Mouse (Mus musculus): Measurements from ENCODE around the gene Lrch1. TPM values are rescaled to one million over a fixed set of nuclear protein-coding genes. Genes with fewer than 3 reads are reported as not detected.

Gene Lrch1
- polyA plus RNA-seq, 1 experiment from 2014 or later, result 12.4 TPM

- no peak overlapping the region for H3K4me2 ChIP-seq (ENCODE audit: low read depth, low read length)
- no peaks in the 10 kb centered on the region for H3K9me3 ChIP-seq (replicated peaks; ENCODE audit: control insufficient read depth, low read length)
- H3K27ac ChIP-seq (ENCODE audit: low read length), result no peak overlapping the region
- 63% methylated on average over 2 of the region's 2 CpGs for WGBS
- no peaks in the 10 kb centered on the region for H3K27me3 ChIP-seq (ENCODE audit: control insufficient read depth, insufficient read depth, low read length)
- H3K9ac ChIP-seq (ENCODE audit: low read length), result no peak overlapping the region
- peaks cover 24% of the 10 kb centered on the region; the same call in 1 of the 2 replicates for H3K4me1 ChIP-seq (ENCODE audit: control insufficient read depth, insufficient read depth, low read length)
- ATAC-seq (ENCODE audit: insufficient read depth, low FRiP score), result no peak
- no peak overlapping the region for H3K4me3 ChIP-seq (replicated peaks; ENCODE audit: low read length)
- no peaks in the 10 kb centered on the region for H3K36me3 ChIP-seq (ENCODE audit: control insufficient read depth, insufficient read depth, low read length)
Observed at GRCm38 (mm10) chr14:74929739-74930138, 17.9 kb downstream of the Lrch1 start.

- 82% methylated on average over 8 of the region's 8 CpGs for whole genome bisulfite sequencing
- Histone ChIP-seq H3K36me3 (ENCODE audit: control insufficient read depth, insufficient read depth, low read length) (no peaks in the 10 kb centered on the region), H3K4me1 (ENCODE audit: control insufficient read depth, insufficient read depth, low read length) (peaks cover 28% of the 10 kb centered on the region; the same call in 1 of the 2 replicates), H3K27me3 (ENCODE audit: control insufficient read depth, insufficient read depth, low read length) (no peaks in the 10 kb centered on the region), H3K9me3 (replicated peaks; ENCODE audit: control insufficient read depth, low read length) (no peaks in the 10 kb centered on the region), H3K4me3 (replicated peaks; ENCODE audit: low read length) (no peak overlapping the region), H3K27ac (ENCODE audit: low read length) (no peak overlapping the region), H3K4me2 (ENCODE audit: low read depth, low read length) (no peak overlapping the region), H3K9ac (ENCODE audit: low read length) (no peak overlapping the region)
- ATAC-seq (ENCODE audit: insufficient read depth, low FRiP score), result no peak
Observed at GRCm38 (mm10) chr14:74928809-74929432, 18.8 kb downstream of the Lrch1 start.

GRCm38 (mm10) chr14:74926899-74927571, 20.6 kb downstream of the Lrch1 start:
- 37% methylated on average over 11 of the region's 11 CpGs for WGBS
- peak; percentile 53; the same call in 1 of the 2 replicates for ATAC-seq (ENCODE audit: insufficient read depth, low FRiP score)

GRCm38 (mm10) chr14:74925951-74926517, 21.6 kb downstream of the Lrch1 start:
- Histone ChIP-seq H3K4me3 (replicated peaks; ENCODE audit: low read length) (no peak overlapping the region), H3K9me3 (replicated peaks; ENCODE audit: control insufficient read depth, low read length) (no peaks in the 10 kb centered on the region), H3K27ac (ENCODE audit: low read length) (no peak overlapping the region), H3K4me1 (ENCODE audit: control insufficient read depth, insufficient read depth, low read length) (peaks cover 35% of the 10 kb centered on the region; the same call in 1 of the 2 replicates), H3K9ac (ENCODE audit: low read length) (no peak overlapping the region), H3K27me3 (ENCODE audit: control insufficient read depth, insufficient read depth, low read length) (no peaks in the 10 kb centered on the region), H3K4me2 (ENCODE audit: low read depth, low read length) (no peak overlapping the region), H3K36me3 (ENCODE audit: control insufficient read depth, insufficient read depth, low read length) (no peaks in the 10 kb centered on the region)
- WGBS, result 60% methylated on average over 9 of the region's 9 CpGs
- ATAC-seq (ENCODE audit: insufficient read depth, low FRiP score), result no peak

More at GRCm38 (mm10) chr14:74926899-74927571, 20.6 kb downstream of the Lrch1 start:
- H3K4me2 ChIP-seq (ENCODE audit: low read depth, low read length), result no peak overlapping the region; the same call in 1 of the 2 replicates
- no peaks in the 10 kb centered on the region for H3K36me3 ChIP-seq (ENCODE audit: control insufficient read depth, insufficient read depth, low read length)
- H3K4me3 ChIP-seq (replicated peaks; ENCODE audit: low read length), result no peak overlapping the region
- no peak overlapping the region for H3K9ac ChIP-seq (ENCODE audit: low read length)
- no peaks in the 10 kb centered on the region for H3K27me3 ChIP-seq (ENCODE audit: control insufficient read depth, insufficient read depth, low read length)
- H3K4me1 ChIP-seq (ENCODE audit: control insufficient read depth, insufficient read depth, low read length), result peaks cover 35% of the 10 kb centered on the region; the same call in 1 of the 2 replicates
- H3K27ac ChIP-seq (ENCODE audit: low read length), result no peak overlapping the region
- no peaks in the 10 kb centered on the region for H3K9me3 ChIP-seq (replicated peaks; ENCODE audit: control insufficient read depth, low read length)

- 78% methylated on average over 3 of the region's 3 CpGs for WGBS
- Histone ChIP-seq H3K36me3 (ENCODE audit: control insufficient read depth, insufficient read depth, low read length) (no peaks in the 10 kb centered on the region), H3K27me3 (ENCODE audit: control insufficient read depth, insufficient read depth, low read length) (no peaks in the 10 kb centered on the region), H3K4me2 (ENCODE audit: low read depth, low read length) (no peak overlapping the region), H3K9me3 (replicated peaks; ENCODE audit: control insufficient read depth, low read length) (no peaks in the 10 kb centered on the region), H3K9ac (ENCODE audit: low read length) (no peak overlapping the region), H3K4me3 (replicated peaks; ENCODE audit: low read length) (no peak overlapping the region), H3K27ac (ENCODE audit: low read length) (no peak overlapping the region), H3K4me1 (ENCODE audit: control insufficient read depth, insufficient read depth, low read length) (peaks cover 35% of the 10 kb centered on the region; the same call in 1 of the 2 replicates)
- ATAC-seq (ENCODE audit: insufficient read depth, low FRiP score), result no peak
Observed at GRCm38 (mm10) chr14:74924521-74924920, 23.2 kb downstream of the Lrch1 start.

GRCm38 (mm10) chr14:74924031-74924430, 23.6 kb downstream of the Lrch1 start:
- H3K27me3 ChIP-seq (ENCODE audit: control insufficient read depth, insufficient read depth, low read length), result no peaks in the 10 kb centered on the region
- no peaks in the 10 kb centered on the region for H3K36me3 ChIP-seq (ENCODE audit: control insufficient read depth, insufficient read depth, low read length)
- no peak overlapping the region for H3K4me3 ChIP-seq (replicated peaks; ENCODE audit: low read length)
- H3K4me1 ChIP-seq (ENCODE audit: control insufficient read depth, insufficient read depth, low read length), result peaks cover 35% of the 10 kb centered on the region; the same call in 1 of the 2 replicates
- H3K9ac ChIP-seq (ENCODE audit: low read length), result no peak overlapping the region
- WGBS, result 42% methylated on average over 2 of the region's 2 CpGs
- ATAC-seq (ENCODE audit: insufficient read depth, low FRiP score), result no peak
- no peak overlapping the region for H3K4me2 ChIP-seq (ENCODE audit: low read depth, low read length)
- no peaks in the 10 kb centered on the region for H3K9me3 ChIP-seq (replicated peaks; ENCODE audit: control insufficient read depth, low read length)
- no peak overlapping the region for H3K27ac ChIP-seq (ENCODE audit: low read length)

- H3K4me1 ChIP-seq (ENCODE audit: control insufficient read depth, insufficient read depth, low read length), result peaks cover 34% of the 10 kb centered on the region; the same call in 1 of the 2 replicates
- H3K4me3 ChIP-seq (replicated peaks; ENCODE audit: low read length), result no peak overlapping the region
- H3K4me2 ChIP-seq (ENCODE audit: low read depth, low read length), result no peak overlapping the region
- 56% methylated on average over 12 of the region's 12 CpGs for WGBS
- no peak for ATAC-seq (ENCODE audit: insufficient read depth, low FRiP score)
- no peak overlapping the region for H3K9ac ChIP-seq (ENCODE audit: low read length)
- H3K27me3 ChIP-seq (ENCODE audit: control insufficient read depth, insufficient read depth, low read length), result no peaks in the 10 kb centered on the region
- H3K36me3 ChIP-seq (ENCODE audit: control insufficient read depth, insufficient read depth, low read length), result no peaks in the 10 kb centered on the region
- no peaks in the 10 kb centered on the region for H3K9me3 ChIP-seq (replicated peaks; ENCODE audit: control insufficient read depth, low read length)
- H3K27ac ChIP-seq (ENCODE audit: low read length), result no peak overlapping the region
Observed at GRCm38 (mm10) chr14:74922039-74922736, 25.5 kb downstream of the Lrch1 start.

- no peak overlapping the region for H3K4me2 ChIP-seq (ENCODE audit: low read depth, low read length)
- ATAC-seq (ENCODE audit: insufficient read depth, low FRiP score), result no peak
- peaks cover 31% of the 10 kb centered on the region for H3K4me1 ChIP-seq (ENCODE audit: control insufficient read depth, insufficient read depth, low read length)
- WGBS, result 75% methylated on average over 9 of the region's 9 CpGs
- H3K27ac ChIP-seq (ENCODE audit: low read length), result no peak overlapping the region
- H3K27me3 ChIP-seq (ENCODE audit: control insufficient read depth, insufficient read depth, low read length), result no peaks in the 10 kb centered on the region
- H3K4me3 ChIP-seq (replicated peaks; ENCODE audit: low read length), result no peak overlapping the region
- no peak overlapping the region for H3K9ac ChIP-seq (ENCODE audit: low read length)
- H3K36me3 ChIP-seq (ENCODE audit: control insufficient read depth, insufficient read depth, low read length), result no peaks in the 10 kb centered on the region
- no peaks in the 10 kb centered on the region for H3K9me3 ChIP-seq (replicated peaks; ENCODE audit: control insufficient read depth, low read length)
Observed at GRCm38 (mm10) chr14:74921471-74921870, 26.2 kb downstream of the Lrch1 start.
